Mouse (Mus musculus): ENCODE data around the gene Tspoap1. TPM values are rescaled to one million over a fixed set of nuclear protein-coding genes. Genes with fewer than 3 reads are reported as not detected.
A peak's percentile ranks its signal among the peaks of the same experiment; 100 is the strongest.

The Tspoap1 gene
- polyA plus RNA-seq, 1 experiment from 2014 or later, result 5.9 TPM

MicroRNA genes within 50 kb of the gene (microRNA counts, 519-probe panel; counts per million panel counts)
- microRNA mmu-miR-142-3p, result 8,380 counts per million, percentile 99 among the panel's probes with 10 or more counts
- microRNA mmu-miR-142-5p, result 4,960 counts per million, percentile 85 among the panel's probes with 10 or more counts

Small RNA genes lying within 50 kb of the gene (microRNA-seq; reads per million reads assigned to microRNA genes)
- gene Mir142, result not detected
- not detected for gene Mir142b

Other genes starting within 250 kb of the Tspoap1 start
- gene Gm11492, start 193.9 kb upstream of the Tspoap1 start, polyA plus RNA-seq (2016; fragmentation: Nextera tagmentation; extraction: Ambion mirVana), result not detected in 2 replicates
- gene Sept4, start 191.6 kb upstream of the Tspoap1 start, polyA plus RNA-seq (2016; fragmentation: Nextera tagmentation; extraction: Ambion mirVana), result 10.0 and 10.1 TPM in 2 replicates
- 17.5 and 19.3 TPM in 2 replicates for gene Mtmr4, start 168.4 kb upstream of the Tspoap1 start, polyA plus RNA-seq (2016; fragmentation: Nextera tagmentation; extraction: Ambion mirVana)
- 0.02 and 0.05 TPM in 2 replicates for gene Hsf5, start 143.4 kb upstream of the Tspoap1 start, polyA plus RNA-seq (2016; fragmentation: Nextera tagmentation; extraction: Ambion mirVana)
- gene Rnf43, start 97.8 kb upstream of the Tspoap1 start, polyA plus RNA-seq (2016; fragmentation: Nextera tagmentation; extraction: Ambion mirVana), result 5.3 and 6.9 TPM in 2 replicates
- 207 and 209 TPM in 2 replicates for gene Supt4a, start 23.0 kb upstream of the Tspoap1 start, polyA plus RNA-seq (2016; fragmentation: Nextera tagmentation; extraction: Ambion mirVana)
- gene Mpo, start 33.0 kb downstream of the Tspoap1 start, polyA plus RNA-seq (2016; fragmentation: Nextera tagmentation; extraction: Ambion mirVana), result 209 and 217 TPM in 2 replicates
- not detected in 2 replicates for gene Lpo, start 67.7 kb downstream of the Tspoap1 start, polyA plus RNA-seq (2016; fragmentation: Nextera tagmentation; extraction: Ambion mirVana)
- gene Mks1, start 92.7 kb downstream of the Tspoap1 start, polyA plus RNA-seq (2016; fragmentation: Nextera tagmentation; extraction: Ambion mirVana), result 3.9 and 4.3 TPM in 2 replicates
- 1.3 and 3.8 TPM in 2 replicates for gene Epx, start 115.0 kb downstream of the Tspoap1 start, polyA plus RNA-seq (2016; fragmentation: Nextera tagmentation; extraction: Ambion mirVana)
- not detected in 2 replicates for gene Olfr462, start 131.7 kb downstream of the Tspoap1 start, polyA plus RNA-seq (2016; fragmentation: Nextera tagmentation; extraction: Ambion mirVana)
- not detected in 2 replicates for gene Olfr463, start 136.8 kb downstream of the Tspoap1 start, polyA plus RNA-seq (2016; fragmentation: Nextera tagmentation; extraction: Ambion mirVana)
- not detected in 2 replicates for gene Olfr464, start 160.4 kb downstream of the Tspoap1 start, polyA plus RNA-seq (2016; fragmentation: Nextera tagmentation; extraction: Ambion mirVana)
- gene Dynll2, start 227.0 kb downstream of the Tspoap1 start, polyA plus RNA-seq (2016; fragmentation: Nextera tagmentation; extraction: Ambion mirVana), result 14.3 and 15.5 TPM in 2 replicates

All from liver, embryonic 12.5 days (tissue).